ENCODE assay signal across 20 mouse cellular contexts in the genomic region with DNA sequence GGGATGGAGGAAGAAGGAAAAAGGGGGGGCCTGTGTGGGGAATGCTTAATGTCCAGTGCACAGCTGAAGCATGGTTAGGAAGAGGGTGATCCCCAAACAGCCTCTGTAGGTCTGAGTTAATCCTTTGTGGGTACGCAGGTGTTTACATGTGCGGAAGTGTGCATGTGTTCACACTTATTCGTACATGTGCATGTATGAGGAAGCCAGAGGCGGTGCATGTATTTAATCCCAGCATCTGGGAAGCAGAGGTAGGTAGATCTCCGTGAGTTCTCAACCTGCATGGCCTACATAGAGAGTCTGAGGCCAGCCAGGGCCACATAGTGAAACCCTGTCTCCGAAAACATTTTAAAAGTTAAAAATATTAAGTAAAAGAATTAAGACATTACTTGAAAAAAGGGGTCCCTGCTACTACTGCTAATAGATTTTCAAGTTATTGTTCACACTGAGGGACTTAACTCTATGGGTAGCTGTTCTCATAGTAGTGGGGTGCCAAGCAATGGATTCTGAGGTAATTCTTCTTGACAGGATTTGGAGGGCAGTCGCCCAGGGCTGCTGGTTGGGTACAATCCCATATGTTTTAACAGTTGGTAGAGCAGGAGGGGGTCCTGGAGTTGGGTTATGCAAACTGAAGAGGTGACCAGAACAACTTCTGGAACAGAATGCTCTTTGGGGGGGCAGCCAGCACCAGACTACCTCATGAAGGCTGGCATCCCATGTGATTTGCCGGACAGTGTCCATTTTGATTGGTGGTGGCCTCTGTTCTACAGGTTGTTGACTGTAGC. TPM values are rescaled to one million over a fixed set of nuclear protein-coding genes. Genes with fewer than 3 reads are reported as not detected.
"Had no signal": no experiment of that assay in that cellular context is flagged by ENCODE, and none has a peak within 500 bp of the region (broad histone marks: within the 10 kb centered on the region; RNA-seq: fewer than 3 reads in every experiment).

No protein-coding gene starts in this region.

- ATAC-seq: lung, postnatal 0 days; midbrain, embryonic 13.5 days had no signal

- DNase-seq: kidney, postnatal 25 days; layer of hippocampus, adult 9-11 months; layer of hippocampus, postnatal 36 days; lung, adult 2 months; lung, postnatal 36 days; right cerebral cortex, postnatal 25 days; thymus, postnatal 36 days had no signal

RNA-seq across cellular contexts. Expression of gene A330070K13Rik, which starts 15.9 kb away (rescaled TPM):
- total RNA-seq: liver, adult 2 months; megakaryocyte progenitor cell, adult 5-6 weeks; monocyte, adult 5-6 weeks; neutrophil, adult 5-6 weeks had no signal
- polyA plus RNA-seq: kidney, embryonic 15.5 days; limb, embryonic 13.5 days; liver, adult 2 months; liver, embryonic 15.5 days; lung, adult 2 months; lung, postnatal 0 days; midbrain, embryonic 13.5 days; neural tube, embryonic 12.5 days; small intestine, adult 2 months; stomach, embryonic 16.5 days; thymus, postnatal 0 days had no signal

RNA-seq across cellular contexts. Expression of gene Caln1, which starts 31.1 kb away (rescaled TPM):
- total RNA-seq: megakaryocyte progenitor cell, adult 5-6 weeks; monocyte, adult 5-6 weeks; neutrophil, adult 5-6 weeks had no signal
- polyA plus RNA-seq: liver, embryonic 15.5 days; lung, adult 2 months; lung, postnatal 0 days; small intestine, adult 2 months; thymus, postnatal 0 days had no signal
